Comparison of ENCODE assay signal across 8 mouse cellular contexts in the genomic region with DNA sequence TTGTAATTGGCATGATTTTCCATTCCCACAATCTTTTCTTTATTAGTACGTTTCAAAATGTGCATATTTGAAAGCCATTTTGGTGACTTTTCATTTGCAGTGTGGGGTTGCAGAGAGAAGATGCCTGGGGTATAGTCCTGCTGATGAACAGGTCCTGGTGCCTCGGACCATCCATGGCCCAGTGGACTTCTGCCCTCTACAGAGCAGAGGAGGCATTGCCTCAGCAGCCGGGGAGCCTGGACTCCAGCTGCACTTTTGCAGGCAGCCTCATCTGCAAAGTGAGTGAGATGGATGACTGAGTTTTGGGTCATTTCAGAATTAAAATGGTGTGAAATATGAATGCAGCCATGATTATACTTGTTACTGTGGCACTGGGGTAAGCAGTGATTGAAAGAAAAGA.
DNase-seq lines count a peak whose midpoint lies in the region; ATAC-seq lines count a peak whose summit lies in the region.

No protein-coding gene starts in this region.

- intact Hi-C loops in left cerebral cortex, postnatal 4 days (cut with DNase I): no loop called here

- ATAC-seq in erythroblast, adult 5-6 weeks (replicated peaks; ENCODE audit: low FRiP score, poor library complexity, severe bottlenecking): no peak

- peak; percentile 57 to 65 for DNase-seq in cerebellum, adult 18-20 months
- DNase-seq in cerebellum, adult 11 months: no peak
- DNase-seq in left cerebral cortex, postnatal 4 days: peak; percentile 35
- no peak for DNase-seq in left cerebral cortex, adult 8-10 months (ENCODE audit: low spot score in 2 of 2)
- DNase-seq in embryo, embryonic 10.5 days (ENCODE audit: low spot score): peak; percentile 59
- peak; percentile 25 for DNase-seq in lung, postnatal 25 days (ENCODE audit: low spot score)
- no peak for DNase-seq in frontal cortex, postnatal 25 days (ENCODE audit: low spot score in 2 of 2)

Comparison
In these comparisons a context has a peak if more than half of its experiments do, and no peak if none do; other contexts are left out.
1. DNase-seq: peak in cerebellum, adult 18-20 months (2 of 2), left cerebral cortex, postnatal 4 days (single experiment), embryo, embryonic 10.5 days (single experiment) and lung, postnatal 25 days (single experiment); none in cerebellum, adult 11 months (single experiment), left cerebral cortex, adult 8-10 months (0 of 2) and frontal cortex, postnatal 25 days (0 of 2).